Mouse (Mus musculus) heart, adult 2 months (tissue): Measurements from ENCODE around the gene Arnt.

Source experiments
- CTCF ChIP-seq: fragments of 200-600 bp; IDR thresholded peaks from 2 replicates; pipeline ENCODE4 v1.8.1; 2022; ENCODE audit warnings: antibody characterized with exemption, mild to moderate bottlenecking, moderate library complexity
- EP300 ChIP-seq: fragments of 200-500 bp; IDR thresholded peaks from 2 replicates; pipeline ENCODE4 v1.6.1; 2011; ENCODE audit warnings: low read depth, low read length, control low read depth; ENCODE audit not compliant: insufficient read depth
- POLR2A ChIP-seq: fragments of 200-500 bp; IDR thresholded peaks from 2 replicates; pipeline ENCODE4 v1.6.1; 2011; ENCODE audit warnings: mild to moderate bottlenecking, low read depth, low read length, control low read depth; ENCODE audit not compliant: insufficient read depth

- TF ChIP-seq POLR2A (no peak), CTCF (no peak), EP300 (no peak)
Measured at GRCm38 (mm10) chr3:95407728-95408127, 26.5 kb upstream of the Arnt start.
